Mouse (Mus musculus) thymus, postnatal 25 days (tissue): ENCODE data around the gene Ano9.

Experiments
- DNase-seq: peaks from one replicate; pipeline ENCODE4 v3.0.0; 2022

The Ano9 gene

GRCm38 (mm10) chr7:141117636-141118035 lies at the start of gene Ano9:
Ano9 (minus strand) TSS chr7:141117806.
- no peak for DNase-seq

- no peak for DNase-seq
Observed at GRCm38 (mm10) chr7:141164850-141165249, 47.2 kb upstream of the Ano9 start.

DNA sequence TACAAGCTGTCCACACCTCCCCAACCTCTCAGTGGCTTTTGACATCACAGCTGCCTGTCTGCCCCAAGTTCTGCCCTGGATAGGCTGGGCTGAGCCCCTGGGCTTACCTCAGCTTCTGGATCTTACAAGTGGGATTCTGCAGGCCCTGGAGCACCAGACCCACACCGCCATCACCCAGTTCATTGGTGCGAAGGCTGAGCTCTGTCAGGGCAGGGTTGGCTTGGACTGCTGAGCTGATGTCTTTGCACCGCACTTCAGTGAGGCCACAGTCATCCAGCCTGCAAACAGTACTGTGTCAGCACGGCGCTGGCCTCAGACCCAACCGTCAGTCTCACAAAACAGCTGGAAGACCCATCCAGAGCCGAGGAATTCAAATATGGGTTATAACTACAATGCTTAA lies 46.8 kb upstream of the Ano9 start:
- no peak for DNase-seq

- DNase-seq, result no peak
Observed at GRCm38 (mm10) chr7:141155362-141155761, 37.8 kb upstream of the Ano9 start.

DNA sequence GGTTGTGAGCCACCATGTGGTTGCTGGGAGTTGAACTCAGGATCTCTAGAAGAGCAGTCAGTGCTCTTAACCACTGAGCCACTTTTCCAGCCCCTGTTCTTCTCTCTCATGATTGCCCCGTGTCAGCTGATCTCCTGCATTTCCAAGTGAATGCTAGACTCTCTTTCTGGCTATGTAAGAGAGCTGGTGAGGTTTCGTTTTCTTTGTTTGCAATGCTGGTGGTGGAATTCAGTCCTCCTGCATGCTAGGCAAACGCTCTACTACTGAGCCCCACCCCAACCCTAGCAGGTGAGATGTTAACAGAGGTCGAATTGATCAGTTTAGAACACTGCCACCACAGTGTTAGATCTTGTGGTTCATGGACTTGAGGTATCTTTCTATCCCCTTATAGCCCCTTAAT lies 31.0 kb upstream of the Ano9 start:
- no peak for DNase-seq

- no peak for DNase-seq
Observed at GRCm38 (mm10) chr7:141147044-141147443, 29.4 kb upstream of the Ano9 start.

DNA sequence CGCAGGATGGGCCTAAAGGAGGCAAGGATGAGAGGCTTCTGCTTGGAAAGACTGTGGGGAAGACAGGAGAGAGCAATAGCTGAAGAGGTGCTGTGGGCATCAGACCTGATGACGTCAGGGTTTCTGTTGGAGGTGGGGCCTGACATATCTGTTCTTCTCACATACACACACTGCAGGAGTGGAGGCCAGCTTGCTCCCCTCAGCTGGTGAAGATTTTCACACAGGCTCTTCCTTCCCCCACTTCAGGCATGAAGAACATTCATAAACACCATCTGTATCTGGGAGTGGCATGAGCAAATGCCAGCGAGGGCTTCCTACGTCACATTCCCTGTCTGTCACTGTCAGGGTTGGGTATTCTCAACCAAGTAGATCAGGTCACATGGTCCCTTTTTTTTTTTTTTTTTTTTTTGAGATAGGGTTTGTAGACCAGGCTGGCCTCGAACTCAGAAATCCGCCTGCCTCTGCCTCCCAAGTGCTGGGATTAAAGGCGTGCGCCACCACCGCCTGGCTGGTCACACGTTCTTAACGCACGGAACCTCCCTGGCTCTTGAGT lies 28.5 kb upstream of the Ano9 start:
- no peak for DNase-seq

DNA sequence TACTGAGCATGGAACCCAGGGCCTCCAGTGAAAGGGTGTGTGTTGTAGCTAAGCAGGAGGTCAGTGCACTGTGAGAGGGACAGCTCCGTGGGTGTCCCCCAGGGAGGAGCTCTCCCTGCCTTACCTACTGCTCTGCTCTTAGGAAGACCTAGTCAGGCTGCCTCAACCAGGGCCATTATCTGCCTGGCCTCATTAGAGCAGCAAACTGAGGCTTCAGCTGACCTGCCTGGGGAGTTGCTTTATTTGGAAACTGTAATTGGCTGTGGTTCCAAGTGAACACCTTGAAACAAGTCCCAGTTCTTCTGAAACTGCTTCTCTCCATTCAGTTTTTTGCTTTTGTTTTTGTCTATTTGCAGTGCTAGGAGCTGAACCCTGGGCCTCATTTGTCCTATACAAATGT lies 27.8 kb upstream of the Ano9 start:
- DNase-seq, result no peak

GRCm38 (mm10) chr7:141144650-141145049 lies 27.0 kb upstream of the Ano9 start:
- no peak for DNase-seq

- DNase-seq, result no peak
Observed at GRCm38 (mm10) chr7:141143861-141144260, 26.3 kb upstream of the Ano9 start.

GRCm38 (mm10) chr7:141143112-141143511 lies 25.5 kb upstream of the Ano9 start:
- DNase-seq, result peak; percentile 64

GRCm38 (mm10) chr7:141141326-141141725 lies 23.7 kb upstream of the Ano9 start:
- DNase-seq, result no peak

- no peak for DNase-seq
Observed at GRCm38 (mm10) chr7:141131904-141132755, 14.5 kb upstream of the Ano9 start.

DNA sequence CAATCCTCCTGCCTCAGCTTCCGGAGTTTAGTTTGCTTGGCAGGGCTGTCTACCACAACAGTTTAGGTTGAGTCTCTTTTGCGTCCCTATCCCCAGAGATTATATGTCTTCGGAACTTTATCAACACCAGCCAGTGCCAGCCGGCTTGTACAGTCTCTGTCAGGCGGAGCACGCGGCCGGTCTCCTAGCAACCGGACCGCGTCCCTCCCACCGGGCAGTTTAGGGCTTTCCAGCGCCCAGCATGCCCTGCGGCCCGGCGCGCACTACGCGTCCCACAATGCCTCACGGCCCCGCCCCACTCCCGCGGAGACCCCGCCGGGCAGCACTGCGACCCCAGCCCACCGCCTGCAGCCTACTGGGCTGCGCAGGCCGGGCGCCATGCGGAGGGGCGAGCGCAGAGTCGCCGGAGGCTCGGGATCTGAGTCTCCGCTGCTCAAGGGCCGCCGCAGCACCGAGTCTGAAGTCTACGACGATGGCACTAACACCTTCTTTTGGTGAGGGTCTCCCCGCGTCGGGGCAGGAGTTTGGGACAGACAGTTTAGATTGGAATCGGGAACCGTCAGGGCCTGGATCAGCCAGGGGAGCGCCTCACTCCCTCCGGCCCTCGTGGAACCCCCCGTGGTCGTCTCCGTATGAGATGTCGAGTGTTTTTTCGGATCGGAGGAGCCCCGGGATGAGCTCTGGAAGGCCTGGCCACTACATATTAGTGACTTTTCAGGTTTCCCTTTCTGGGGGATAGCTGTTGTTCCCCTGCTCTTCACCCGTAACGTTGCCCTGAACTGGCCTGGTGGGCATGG lies 13.6 kb upstream of the Ano9 start:
- peak; percentile 88 for DNase-seq

DNA sequence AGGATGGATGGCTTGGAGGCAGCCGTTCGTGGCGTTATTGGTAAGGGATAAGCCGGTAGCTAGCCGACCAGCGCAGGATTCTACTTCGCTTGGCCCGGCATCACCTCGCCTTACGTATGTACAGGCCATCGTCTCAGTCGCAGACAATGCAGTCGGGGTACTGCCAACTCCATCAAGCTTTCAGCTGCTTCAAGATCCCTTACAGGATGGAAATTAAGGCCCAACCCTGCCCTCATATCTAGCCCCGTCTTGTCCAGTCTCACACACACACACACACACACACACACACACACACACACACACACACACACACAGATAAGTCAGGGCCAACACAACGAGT lies 5.9 kb upstream of the Ano9 start:
- no peak for DNase-seq

GRCm38 (mm10) chr7:141122689-141123516 lies 5.3 kb upstream of the Ano9 start:
- peak; percentile 88 for DNase-seq

DNA sequence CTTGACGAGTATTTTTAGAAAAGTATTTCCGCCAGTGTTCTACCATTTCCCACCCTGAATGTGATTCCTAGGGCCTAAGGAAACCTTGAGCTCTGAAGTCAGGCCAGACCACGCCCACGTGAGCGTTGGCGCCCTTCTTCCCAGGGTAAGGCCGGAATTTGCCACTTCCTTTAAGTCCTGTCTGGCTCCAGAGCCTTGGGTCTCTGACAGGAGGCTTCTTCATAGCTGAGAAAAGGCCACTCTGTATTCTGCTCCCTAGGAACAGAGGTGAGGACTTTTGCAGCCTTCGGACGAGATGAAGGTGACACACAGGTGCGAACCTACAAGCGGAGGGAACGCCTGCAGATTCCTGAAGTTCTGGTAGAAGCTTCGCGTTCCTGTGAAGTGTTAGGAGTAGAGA lies 4.6 kb upstream of the Ano9 start, which contains the start of gene Ptdss2:
Gene Ptdss2, plus strand, starts transcription at position 138 of the 400 bp plus-strand sequence.
- DNase-seq, result no peak

- no peak for DNase-seq
Observed at GRCm38 (mm10) chr7:141121051-141121531, 3.5 kb upstream of the Ano9 start.

GRCm38 (mm10) chr7:141120605-141121004 lies 3.0 kb upstream of the Ano9 start:
- DNase-seq, result no peak

GRCm38 (mm10) chr7:141119487-141119886 lies 1.9 kb upstream of the Ano9 start:
- no peak for DNase-seq

DNA sequence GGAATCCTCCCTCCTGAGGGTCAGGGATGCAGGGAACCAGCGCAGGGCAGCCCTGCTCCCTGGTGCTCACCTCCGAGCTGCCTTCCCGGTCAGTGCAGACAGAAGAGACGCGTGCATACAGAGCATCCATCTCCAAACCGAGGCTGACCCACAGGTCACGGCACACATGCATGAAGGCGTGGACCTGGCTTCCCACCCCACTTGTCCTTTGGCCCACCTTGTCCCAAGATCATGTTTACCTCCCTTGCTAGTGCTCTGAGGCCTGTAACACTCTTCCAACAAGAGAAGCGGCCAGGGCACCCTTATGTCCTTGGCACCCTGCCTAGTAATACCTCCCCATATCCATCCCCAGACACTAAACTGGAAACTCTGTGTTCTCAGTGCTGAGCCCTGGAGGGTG lies 1.7 kb downstream of the Ano9 start:
- no peak for DNase-seq

DNA sequence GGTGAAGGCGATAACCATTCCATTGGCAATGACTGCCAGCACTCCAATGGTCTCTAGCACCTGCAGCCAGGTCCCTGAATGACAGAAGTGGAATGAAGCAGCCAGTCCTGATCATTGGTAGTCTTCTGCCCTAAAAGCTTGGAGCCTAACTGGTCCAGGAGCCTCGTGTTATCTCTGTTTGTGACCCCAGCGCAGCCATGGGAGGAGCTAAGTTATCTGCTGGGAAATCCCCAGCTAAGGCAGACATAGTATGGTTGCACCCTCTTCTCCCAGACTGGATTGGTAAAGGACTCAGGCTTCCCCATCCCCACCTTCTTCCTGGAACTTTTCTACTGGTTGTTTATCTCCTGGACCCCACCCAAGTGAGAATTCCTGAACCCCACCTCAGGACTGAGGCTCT lies 14.4 kb downstream of the Ano9 start:
- no peak for DNase-seq
